Mouse (Mus musculus): ENCODE measurements around the gene Hhipl1. TPM values are rescaled to one million over a fixed set of nuclear protein-coding genes. Genes with fewer than 3 reads are reported as not detected.
A peak's percentile ranks its signal among the peaks of the same experiment; 100 is the strongest.

Hhipl1 gene
- total RNA-seq (2014; fragmentation: Nextera tagmentation) (not detected in 2 replicates), total RNA-seq (2017) (not detected in 2 replicates)

DNA sequence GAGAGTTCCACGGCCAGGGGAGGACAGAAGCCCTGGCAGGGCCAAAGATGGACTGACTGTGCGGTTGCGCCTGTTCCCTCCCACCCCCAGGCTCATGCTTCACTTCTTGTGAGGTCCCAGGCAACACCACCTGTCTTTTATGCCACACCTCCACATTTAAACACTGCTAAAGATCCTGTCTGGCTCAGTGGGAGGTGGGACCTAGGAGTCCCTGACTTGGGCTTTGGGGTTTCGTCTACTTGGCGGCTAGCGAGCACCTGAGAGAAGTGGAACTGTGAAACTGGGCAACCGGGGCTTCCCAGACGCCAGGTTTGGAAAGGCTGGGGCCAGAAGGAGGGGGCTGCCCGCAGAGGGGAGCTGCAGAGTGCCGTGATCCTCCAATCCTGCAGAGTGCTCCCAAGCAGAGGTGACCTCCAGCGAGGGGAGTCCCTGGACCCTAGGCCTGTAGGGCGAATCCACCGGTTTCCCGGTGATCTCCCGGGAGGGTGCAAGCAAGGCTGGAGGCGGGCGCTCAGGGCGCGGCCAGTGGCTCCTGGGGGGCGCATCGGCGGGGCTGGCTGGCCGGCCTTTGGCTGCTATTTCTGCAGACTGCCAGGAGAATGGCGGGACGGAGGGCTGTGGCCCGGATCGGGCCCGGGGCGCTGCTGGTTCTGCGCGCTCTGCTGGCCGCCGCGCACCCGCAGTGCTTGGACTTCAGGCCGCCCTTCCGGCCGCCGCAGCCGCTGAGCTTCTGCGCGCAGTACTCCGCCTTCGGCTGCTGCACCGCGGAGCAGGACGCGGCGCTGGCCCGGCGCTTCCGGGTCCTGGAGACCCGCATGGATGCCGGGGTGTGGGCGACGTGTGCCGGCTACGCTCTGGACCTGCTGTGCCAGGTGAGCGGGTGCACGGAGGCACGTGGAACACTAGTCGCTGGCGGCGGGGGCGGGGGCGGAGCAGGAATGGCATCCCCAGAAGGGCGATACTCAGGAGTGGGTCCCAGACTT, at the start of gene Hhipl1:
Hhipl1 (plus strand) TSS at position 459 of the 983 bp plus-strand sequence.
- no peak for ATAC-seq (replicated peaks; ENCODE audit: low FRiP score, low TSS enrichment, poor library complexity, severe bottlenecking)

DNA sequence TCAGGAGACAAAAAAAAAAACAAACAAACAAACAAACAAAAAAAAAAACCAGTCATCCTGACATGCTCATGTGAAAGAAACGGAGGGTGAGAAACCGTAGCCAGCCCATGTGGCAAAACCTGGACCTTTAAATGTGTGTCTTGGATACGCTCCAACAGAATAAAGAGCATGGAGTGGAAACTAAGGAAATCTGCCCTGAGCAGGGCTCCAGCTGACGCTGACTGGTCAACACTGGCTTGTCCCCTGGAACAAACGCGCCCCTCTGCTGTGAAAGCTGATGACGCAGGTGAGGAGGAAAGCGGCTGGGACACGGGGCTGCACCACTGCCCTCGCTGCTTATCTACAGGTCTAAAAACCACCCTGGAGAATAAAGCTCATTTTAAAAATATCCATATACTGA, 49.3 kb upstream of the Hhipl1 start:
- no peak for ATAC-seq (replicated peaks; ENCODE audit: low FRiP score, low TSS enrichment, poor library complexity, severe bottlenecking)

DNA sequence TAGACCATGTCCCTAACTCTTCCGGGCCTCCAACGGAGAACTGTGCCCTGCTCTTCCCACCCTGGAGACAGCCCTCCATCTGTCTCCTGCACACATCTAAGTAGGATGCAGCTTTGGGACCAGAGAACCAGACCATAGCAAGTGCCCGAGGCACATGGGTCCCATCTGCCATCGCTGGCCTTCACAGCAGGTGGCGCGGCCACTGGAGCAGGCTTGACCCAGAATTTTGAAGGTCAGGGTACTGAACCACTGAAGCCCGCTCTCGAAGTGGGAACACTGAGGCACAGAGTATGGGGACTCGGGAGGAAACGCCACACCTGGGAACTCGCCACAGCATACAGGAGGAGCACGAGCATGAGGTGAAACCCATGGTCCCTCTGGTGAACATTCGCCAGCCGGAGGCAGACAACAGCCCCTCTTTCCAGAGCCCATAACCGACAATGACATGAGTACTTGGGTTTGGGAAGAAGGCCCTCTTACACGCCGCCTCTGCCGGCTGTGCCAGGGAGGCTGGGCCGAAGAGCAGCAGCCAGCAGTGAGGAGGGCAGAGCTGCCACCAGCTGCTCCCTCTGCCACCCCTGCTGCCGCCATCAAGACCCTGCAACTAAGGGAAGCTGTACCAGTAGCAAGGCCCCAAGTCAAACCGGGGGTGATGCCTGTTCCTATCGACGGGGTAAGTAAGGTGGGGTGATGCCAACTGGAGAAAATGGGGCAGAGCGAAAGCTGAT, 46.6 kb upstream of the Hhipl1 start:
- no peak for ATAC-seq (replicated peaks; ENCODE audit: low FRiP score, low TSS enrichment, poor library complexity, severe bottlenecking)

DNA sequence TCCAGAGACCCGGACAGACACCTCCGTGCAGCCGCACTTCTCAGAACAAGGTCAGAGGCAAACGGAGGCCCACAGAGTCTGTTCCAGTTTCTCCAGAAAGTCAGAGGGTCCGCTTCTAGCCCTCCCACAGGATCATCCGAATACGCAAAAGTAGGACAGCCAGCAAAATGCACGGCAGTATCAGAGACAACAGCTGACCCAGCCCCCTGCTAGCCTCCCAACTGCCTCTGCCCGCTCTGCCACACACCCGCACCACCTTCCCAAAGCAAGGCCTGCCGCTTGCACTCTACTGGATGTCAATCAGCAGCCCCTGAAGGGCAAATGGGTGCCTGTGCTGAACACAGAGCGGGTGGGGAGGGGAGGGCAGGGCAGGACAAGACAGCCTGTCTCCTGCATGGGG, 45.1 kb upstream of the Hhipl1 start:
- no peak for ATAC-seq (replicated peaks; ENCODE audit: low FRiP score, low TSS enrichment, poor library complexity, severe bottlenecking)

DNA sequence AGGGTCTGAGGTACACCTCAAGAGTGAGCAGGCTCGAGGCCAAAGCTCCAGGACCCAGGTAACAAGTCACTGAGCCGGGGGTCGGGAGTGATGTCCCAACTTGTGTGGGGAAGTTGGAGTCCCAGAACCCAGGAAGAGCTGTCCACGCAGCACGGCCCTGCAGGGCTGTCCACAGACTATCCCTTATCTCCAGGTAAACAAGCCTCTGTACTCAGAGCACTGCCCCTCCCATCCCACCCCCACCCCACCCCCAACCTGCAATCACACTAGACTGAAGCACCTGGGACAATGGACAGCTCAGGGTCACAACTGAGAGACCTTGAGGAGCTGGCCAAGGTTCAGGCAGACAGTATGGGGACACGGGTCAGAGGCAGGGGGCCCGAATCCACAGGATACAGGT, 41.2 kb upstream of the Hhipl1 start:
- no peak for ATAC-seq (replicated peaks; ENCODE audit: low FRiP score, low TSS enrichment, poor library complexity, severe bottlenecking)

DNA sequence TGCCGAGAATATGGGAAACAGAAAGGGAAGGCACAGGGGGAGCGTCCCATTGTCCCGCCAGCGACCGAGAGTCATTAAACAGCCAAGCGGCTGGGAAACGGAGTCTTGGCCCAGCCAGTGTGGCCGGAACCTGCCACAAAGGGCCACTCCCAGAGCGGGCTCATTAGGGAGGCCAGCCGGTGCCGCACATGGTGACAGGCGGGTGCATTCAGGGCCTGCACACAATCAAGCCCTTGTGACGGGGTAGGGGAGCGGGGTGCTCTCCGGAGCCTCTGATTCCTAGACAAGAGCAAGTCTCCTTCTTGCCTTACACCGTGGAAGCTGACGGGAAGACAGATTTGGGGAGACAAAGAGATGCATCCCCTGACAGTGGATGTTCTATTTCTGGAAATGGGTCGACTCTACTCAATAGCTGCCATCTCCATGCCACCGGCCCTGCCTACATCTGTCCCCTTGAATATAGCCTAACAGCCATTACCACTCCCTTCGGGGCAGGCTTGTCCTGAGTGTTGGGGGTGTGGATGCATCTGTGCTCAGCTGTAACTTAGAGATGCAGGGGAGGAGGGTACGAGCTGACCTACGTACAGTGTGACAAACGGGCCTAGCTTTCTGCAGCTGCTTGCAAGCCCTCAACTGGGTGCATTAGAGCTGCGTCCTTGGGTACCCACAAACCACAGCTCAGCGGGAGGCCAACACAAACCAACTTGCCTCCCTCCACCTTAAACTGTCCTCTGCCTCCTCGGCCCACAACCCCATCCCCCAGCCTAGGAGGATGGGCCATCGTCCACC, 40.0 kb upstream of the Hhipl1 start:
- no peak for ATAC-seq (replicated peaks; ENCODE audit: low FRiP score, low TSS enrichment, poor library complexity, severe bottlenecking)

DNA sequence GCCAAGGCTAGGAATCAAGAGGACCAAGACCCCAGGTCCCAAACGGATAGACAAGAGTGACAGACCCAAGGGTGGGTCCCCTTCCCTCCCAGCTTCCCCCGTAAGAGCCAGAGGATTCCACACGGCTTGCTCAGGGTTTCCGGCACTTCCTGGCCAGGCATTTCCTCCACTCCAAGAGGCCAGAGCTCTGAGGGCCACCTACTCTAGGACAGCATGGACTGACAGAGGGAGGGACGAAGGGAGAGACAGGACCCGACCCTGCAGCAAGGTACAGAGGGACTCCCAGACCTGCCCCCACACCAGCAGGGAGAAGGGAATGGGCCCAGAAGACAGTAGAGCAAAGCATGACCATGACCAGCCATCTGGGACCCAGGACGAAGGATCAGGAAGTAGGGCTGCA, 38.4 kb upstream of the Hhipl1 start:
- no peak for ATAC-seq (replicated peaks; ENCODE audit: low FRiP score, low TSS enrichment, poor library complexity, severe bottlenecking)

DNA sequence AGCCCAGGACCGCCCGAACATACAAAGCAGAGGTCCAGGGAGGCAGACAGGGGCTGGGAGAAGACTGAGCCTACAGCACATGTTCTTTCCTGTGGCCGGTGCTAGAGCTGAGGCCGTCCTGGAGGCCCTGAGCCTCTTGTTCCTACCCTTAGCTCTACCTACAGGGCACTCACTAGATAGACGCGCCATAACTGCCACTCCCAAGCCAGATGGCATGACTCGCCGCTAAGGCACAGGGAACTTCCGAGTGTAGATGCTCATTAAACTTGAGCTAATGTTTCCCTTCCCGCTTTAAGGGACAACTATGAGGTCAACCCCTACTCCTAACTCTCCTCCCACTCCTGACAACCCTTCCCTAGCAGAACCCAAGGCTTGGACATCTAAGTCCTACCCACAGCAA, 37.1 kb upstream of the Hhipl1 start:
- no peak for ATAC-seq (replicated peaks; ENCODE audit: low FRiP score, low TSS enrichment, poor library complexity, severe bottlenecking)

DNA sequence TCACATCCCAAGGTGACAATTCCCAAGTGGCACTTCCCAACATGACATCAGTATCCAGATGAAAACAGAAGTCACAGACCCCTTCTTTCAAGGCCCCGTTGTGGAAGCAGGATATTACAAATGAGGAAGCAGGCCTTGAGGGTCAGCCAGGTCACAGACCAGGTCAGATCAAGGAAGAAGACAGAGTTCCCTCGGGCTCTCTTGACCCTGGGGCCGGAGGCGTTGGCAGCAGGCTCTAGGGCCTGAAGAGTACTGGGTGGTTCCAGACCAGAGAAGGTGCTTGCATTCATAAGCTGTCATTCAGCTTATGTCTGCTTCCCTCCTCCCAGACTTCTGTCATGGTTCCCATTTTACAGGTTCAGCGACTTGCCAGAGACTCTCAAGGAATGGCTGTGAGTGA, 36.4 kb upstream of the Hhipl1 start:
- ATAC-seq (replicated peaks; ENCODE audit: low FRiP score, low TSS enrichment, poor library complexity, severe bottlenecking) = no peak

DNA sequence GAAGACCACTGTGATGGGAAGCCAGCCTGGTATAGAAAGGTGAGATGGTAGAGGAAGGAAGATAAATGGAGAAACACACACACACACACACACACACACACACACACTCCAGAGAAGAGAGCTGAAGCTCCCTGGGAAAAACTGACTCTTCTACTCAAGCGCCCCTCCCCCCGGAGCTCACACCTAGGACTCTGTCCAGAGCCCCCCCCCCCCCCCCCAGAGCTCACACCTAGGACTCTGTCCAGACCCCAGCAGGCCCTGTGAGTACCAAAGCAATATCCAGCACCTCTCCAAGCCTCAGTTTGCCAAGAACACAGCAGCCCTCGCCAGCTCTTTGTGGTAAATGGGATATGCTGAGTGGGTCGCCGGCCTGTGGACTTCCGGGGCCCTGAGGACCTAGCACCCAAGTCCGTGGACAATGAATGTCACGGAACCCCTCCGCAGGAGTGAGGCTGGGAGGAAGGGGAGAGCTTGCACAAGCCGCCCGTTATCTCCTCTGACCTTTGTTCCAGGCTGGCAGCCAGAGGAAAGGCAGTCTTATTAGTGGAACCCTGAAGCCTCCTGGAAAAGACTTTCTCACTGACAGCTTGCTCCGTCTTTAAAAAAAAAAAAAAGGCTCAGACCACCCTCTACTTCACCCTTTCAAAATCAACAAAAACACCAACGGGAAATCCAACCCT, 35.7 kb upstream of the Hhipl1 start:
- ATAC-seq (replicated peaks; ENCODE audit: low FRiP score, low TSS enrichment, poor library complexity, severe bottlenecking) = no peak

DNA sequence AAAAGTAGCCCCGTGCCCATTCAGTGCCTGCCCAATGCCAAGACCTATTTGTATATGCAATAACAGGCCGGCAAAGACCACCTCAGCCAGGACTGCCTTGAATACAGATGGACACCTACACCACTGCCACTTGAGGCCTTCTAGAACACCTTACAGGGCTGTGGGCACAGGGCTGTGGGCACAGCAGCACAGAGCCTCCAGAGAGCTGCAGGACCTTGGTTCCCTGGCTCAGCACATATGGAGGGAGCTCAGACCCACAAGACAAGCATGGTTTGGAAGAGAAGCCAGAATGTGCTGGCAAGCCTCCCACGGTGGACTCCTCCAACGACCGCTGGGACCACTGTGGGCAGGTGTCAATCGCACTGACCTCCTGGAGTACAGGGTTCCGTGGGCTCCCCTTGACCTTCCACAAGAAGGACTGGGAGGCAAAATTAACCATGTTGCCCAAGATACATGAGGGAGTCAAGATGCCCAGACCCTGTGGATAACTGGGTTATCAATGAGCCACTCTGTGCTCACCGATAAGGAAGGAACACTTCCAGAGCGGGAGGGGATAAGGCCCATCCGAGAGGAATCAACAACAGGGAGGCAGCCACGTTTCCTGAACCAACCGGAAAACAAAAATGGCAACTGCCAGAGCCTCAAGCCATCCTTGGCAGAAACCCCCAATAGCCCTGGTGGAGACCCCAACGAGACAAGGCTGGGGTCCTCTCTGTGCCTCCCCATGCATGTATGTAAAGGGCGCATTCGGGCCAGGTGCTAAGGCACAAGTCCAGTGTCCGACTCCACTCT, 34.5 kb upstream of the Hhipl1 start:
- ATAC-seq (replicated peaks; ENCODE audit: low FRiP score, low TSS enrichment, poor library complexity, severe bottlenecking) = no peak

DNA sequence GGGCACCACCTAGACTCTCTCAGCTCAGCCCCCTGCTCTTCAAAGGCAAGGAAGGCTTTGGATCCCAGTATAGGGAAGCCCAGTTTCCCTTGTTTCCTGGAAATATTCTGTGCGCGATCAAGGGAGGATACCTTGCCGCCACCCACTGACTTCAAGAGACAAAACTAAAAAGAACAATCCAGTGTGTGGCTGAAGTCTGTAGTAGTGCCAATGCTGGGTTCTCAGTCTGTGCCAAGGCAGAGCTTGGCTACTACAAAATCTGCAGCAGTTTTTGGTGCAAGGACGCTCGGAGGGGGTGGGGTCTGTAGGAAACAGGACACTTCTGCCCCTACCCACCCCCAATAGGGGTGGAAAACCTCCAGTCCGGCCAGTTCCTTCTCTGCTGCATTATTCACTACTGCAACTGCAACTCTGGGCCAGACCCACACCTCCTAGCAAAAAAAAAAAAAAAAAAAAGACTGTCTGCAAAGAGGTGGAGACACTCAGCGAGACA, 33.9 kb upstream of the Hhipl1 start:
- ATAC-seq (replicated peaks; ENCODE audit: low FRiP score, low TSS enrichment, poor library complexity, severe bottlenecking) = no peak

DNA sequence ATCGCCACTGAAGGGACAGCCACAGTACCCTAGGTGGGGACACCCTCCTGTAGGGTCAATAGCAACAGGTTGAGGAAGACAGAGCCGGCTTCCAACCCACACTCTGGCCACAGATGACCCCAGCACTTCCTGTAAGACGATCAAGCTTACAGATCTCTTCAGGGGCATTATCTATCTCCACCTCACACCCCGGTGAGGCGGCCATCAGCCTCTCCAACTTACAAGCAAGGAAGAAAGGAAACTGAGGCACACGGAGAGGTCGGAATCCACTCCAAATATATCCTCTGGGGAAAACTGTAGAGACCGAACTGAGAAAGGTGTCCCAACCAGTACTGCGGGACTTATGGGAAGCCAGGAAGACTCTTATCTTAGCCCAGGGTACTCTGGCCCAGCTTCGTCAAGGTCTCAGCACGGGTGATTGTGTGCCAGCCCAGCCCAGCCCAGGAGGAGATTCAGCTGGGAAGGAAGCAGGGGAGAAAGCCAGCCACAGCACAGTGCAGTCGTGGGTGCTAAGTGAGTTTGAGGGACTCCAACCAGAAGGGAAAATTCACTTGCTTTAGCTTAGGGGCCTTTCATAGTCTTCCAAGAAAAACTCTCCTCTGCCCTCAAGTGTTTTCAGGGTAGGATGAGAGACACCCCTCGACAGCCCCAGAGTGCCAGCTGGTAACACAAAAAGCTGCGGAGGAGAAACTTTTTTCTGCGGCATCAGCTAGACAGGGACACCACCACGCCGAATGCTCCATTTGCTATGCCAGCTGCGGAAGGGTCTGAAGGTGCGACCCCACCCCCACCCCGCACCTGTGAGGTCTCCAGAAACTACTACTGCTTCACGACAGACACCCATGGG, 32.4 kb upstream of the Hhipl1 start:
- ATAC-seq (replicated peaks; ENCODE audit: low FRiP score, low TSS enrichment, poor library complexity, severe bottlenecking) = no peak

DNA sequence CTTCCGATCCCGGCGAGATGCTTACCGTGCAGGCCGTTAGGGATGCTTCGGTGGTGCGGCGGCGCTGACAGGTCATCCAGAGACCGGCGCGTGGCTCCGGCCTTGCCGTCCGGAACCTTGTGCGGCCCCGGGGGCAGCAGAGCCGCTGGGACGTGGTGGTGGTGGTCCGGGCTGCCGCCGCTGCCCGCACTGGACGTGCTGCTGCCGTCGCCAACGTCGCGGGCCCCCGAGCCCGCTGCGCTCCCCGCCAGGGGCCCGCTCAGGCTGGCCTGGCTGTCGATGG, 31.8 kb upstream of the Hhipl1 start:
- no peak for ATAC-seq (replicated peaks; ENCODE audit: low FRiP score, low TSS enrichment, poor library complexity, severe bottlenecking)

DNA sequence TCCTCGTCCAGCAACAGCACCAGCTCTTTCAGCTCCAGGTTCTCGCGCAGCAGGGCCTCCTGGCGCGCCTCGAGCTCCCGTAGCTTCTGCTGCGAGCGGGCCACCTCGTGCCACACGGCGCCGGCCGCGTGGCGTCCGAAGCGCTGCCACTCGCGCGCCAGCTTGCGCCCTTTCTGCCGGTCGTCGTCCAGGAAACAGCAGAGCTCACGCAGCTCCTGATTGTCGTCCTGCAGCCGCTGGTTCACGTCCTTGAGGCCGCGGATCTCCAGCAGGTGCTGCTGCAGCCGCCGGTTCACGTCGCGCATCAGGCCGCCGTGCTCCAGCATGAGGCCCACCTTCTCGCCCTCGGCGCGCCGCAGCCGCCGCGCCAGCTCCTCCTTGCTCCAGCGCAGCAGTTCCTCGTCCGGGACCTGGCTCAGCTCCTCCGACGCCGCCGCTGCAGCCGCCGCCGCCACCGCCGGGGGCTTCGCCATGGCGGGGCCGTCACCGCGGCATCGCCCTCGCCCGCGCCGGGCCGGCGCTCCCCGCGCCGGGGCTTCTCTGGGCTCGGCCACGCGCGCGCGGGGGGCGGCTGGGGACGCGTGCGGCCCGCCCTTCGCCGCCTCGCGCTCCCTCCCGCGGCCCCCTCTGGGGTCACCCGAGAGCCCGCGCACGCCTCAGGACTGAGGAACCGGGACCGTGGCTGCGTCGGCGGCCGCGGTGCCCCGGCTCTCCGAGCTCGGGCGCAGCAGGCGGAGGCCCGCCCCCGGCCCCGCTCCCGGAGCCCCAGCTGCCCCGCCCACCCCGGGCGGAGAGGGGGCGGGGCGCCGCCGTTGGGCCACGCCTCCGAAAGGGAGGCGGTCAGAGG, 31.2 kb upstream of the Hhipl1 start, which contains the start of gene Ccdc85c:
Ccdc85c (minus strand) TSS at position 765 of the 847 bp plus-strand sequence.
- no peak for ATAC-seq (replicated peaks; ENCODE audit: low FRiP score, low TSS enrichment, poor library complexity, severe bottlenecking)

DNA sequence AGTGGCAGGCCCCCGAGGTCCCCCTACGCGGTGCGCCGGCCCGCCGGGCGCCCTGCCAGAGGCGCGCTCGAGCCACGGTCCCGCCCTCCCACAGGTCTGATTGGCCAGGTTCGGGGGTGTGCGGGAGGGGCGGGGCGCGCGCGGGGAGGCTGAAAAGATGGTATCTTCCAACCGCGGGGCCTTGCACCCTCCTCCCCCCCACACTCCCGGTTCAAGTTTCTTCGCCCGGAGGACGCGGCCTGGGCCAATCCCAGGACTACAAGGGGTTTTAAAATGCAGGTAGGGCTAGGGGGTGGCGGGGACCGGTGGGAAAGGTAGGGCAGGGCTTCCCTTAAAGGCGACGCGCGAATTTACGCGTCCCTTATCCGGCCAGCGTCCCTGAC, 30.6 kb upstream of the Hhipl1 start:
- ATAC-seq (replicated peaks; ENCODE audit: low FRiP score, low TSS enrichment, poor library complexity, severe bottlenecking) = peak; percentile 80
